Mouse (Mus musculus) heart, adult 18-20 months (tissue): ENCODE results near the gene Gm45711. TPM values are rescaled to one million over a fixed set of nuclear protein-coding genes. Genes with fewer than 3 reads are reported as not detected.

Source experiments
- DNase-seq, 2 experiments: peaks; one replicate each; pipeline ENCODE4 v3.0.0; 2021 to 2022; ENCODE audit warnings: mixed read lengths in 1 of 2
- total RNA-seq, 2 experiments: library from RNA; stranded (reverse); gene quantifications; 2 replicates each; pipeline ENCODE4 v1.2.3; 2021

Gene Gm45711
- total RNA-seq, 2 experiments from 2014 or later, result not detected

GRCm38 (mm10) chr8:104242038-104242644 is 67.7 kb downstream of the Gm45711 start:
- DNase-seq, result no peak

- peak in 1 of 2 experiments; percentile 52 for DNase-seq
Measured at GRCm38 (mm10) chr8:104239418-104239861, 70.4 kb downstream of the Gm45711 start.

- DNase-seq, result no peak
Measured at GRCm38 (mm10) chr8:104234573-104234972, 75.3 kb downstream of the Gm45711 start.

GRCm38 (mm10) chr8:104232919-104233318 is 77.0 kb downstream of the Gm45711 start:
- DNase-seq, result peak in 1 of 2 experiments; percentile 24

- no peak for DNase-seq
Measured at GRCm38 (mm10) chr8:104232039-104232438, 77.8 kb downstream of the Gm45711 start.

Other genes with a start within 250 kb of the Gm45711 start
- 100 to 1,000 TPM in 1 of 2 experiments, 10 to 100 TPM in 1; 97.6 to 104 TPM for gene Cdh5, start 208.5 kb downstream of the Gm45711 start, total RNA-seq
- 1 to 10 TPM; 1.5 to 1.8 TPM for gene Bean1, start 139.6 kb downstream of the Gm45711 start, total RNA-seq
- 1 to 10 TPM; 7.2 to 9.5 TPM for gene Tk2, start 61.5 kb downstream of the Gm45711 start, total RNA-seq
- gene Cklf, start 59.2 kb downstream of the Gm45711 start, total RNA-seq, result 1 to 10 TPM; 2.6 to 4.8 TPM
- gene Cmtm2a, start 16.9 kb downstream of the Gm45711 start, total RNA-seq, result not detected
- not detected for gene Cmtm1, start 64 bp upstream of the Gm45711 start, total RNA-seq
- gene Gm11020, start 11.5 kb upstream of the Gm45711 start, total RNA-seq, result not detected
- gene Cmtm2b, start 12.1 kb upstream of the Gm45711 start, total RNA-seq, result not detected
- gene Cmtm3, start 29.3 kb upstream of the Gm45711 start, total RNA-seq, result 10 to 100 TPM; 14.4 to 17.6 TPM
- 10 to 100 TPM; 11.3 to 12.8 TPM for gene Cmtm4, start 85.7 kb upstream of the Gm45711 start, total RNA-seq
- gene Dync1li2, start 133.0 kb upstream of the Gm45711 start, total RNA-seq, result 10 to 100 TPM; 89.0 to 94.5 TPM
- gene Terb1, start 199.8 kb upstream of the Gm45711 start, total RNA-seq, result not detected
- gene Nae1, start 224.6 kb upstream of the Gm45711 start, total RNA-seq, result 10 to 100 TPM; 26.8 to 34.9 TPM
- gene Car7, start 224.6 kb upstream of the Gm45711 start, total RNA-seq, result 1 to 10 TPM; 1.5 to 2.7 TPM